Comparison of ENCODE assay signal across 30 mouse cellular contexts in genomic region chr14:83752477-83752876, GRCm38 (mm10).
"Had no signal": no experiment of that assay in that cellular context is flagged by ENCODE, and none has a peak within 500 bp of the region (broad histone marks: within the 10 kb centered on the region; RNA-seq: fewer than 3 reads in every experiment).

No protein-coding gene starts in this region.

- H3K9ac ChIP-seq: limb, embryonic 12.5 days; limb, embryonic 13.5 days; limb, embryonic 15.5 days; liver, embryonic 12.5 days; liver, embryonic 13.5 days; liver, embryonic 14.5 days; liver, embryonic 15.5 days; liver, postnatal 0 days; lung, embryonic 14.5 days; lung, embryonic 15.5 days; midbrain, embryonic 12.5 days; midbrain, embryonic 13.5 days; midbrain, embryonic 15.5 days; neural tube, embryonic 12.5 days had no signal

- H3K4me1 ChIP-seq: limb, embryonic 10.5 days; limb, embryonic 12.5 days; limb, embryonic 13.5 days; limb, embryonic 15.5 days; liver, embryonic 12.5 days; liver, embryonic 13.5 days; liver, embryonic 15.5 days; lung, embryonic 15.5 days; midbrain, embryonic 10.5 days; midbrain, embryonic 12.5 days; midbrain, embryonic 13.5 days; midbrain, embryonic 15.5 days; neural tube, embryonic 12.5 days had no signal

- H3K9me3 ChIP-seq: limb, embryonic 10.5 days; limb, embryonic 12.5 days; limb, embryonic 13.5 days; limb, embryonic 15.5 days; liver, embryonic 12.5 days; liver, embryonic 13.5 days; liver, embryonic 15.5 days; lung, embryonic 15.5 days; megakaryocyte, embryonic 14.5 days; midbrain, embryonic 10.5 days; midbrain, embryonic 12.5 days; midbrain, embryonic 13.5 days; midbrain, embryonic 15.5 days; neural tube, embryonic 12.5 days had no signal

- H3K4me3 ChIP-seq: limb, embryonic 10.5 days; limb, embryonic 12.5 days; limb, embryonic 13.5 days; limb, embryonic 15.5 days; liver, embryonic 12.5 days; liver, embryonic 13.5 days; liver, embryonic 15.5 days; lung, embryonic 15.5 days; megakaryocyte, embryonic 14.5 days; midbrain, embryonic 10.5 days; midbrain, embryonic 12.5 days; midbrain, embryonic 13.5 days; midbrain, embryonic 15.5 days; myocyte; neural tube, embryonic 12.5 days had no signal

- ATAC-seq: liver, embryonic 12.5 days; liver, postnatal 0 days; lung, postnatal 0 days; midbrain, embryonic 13.5 days; midbrain, embryonic 15.5 days; midbrain, embryonic 16.5 days had no signal

- DNase-seq: left cerebral cortex, postnatal 4 days; liver; liver, embryonic 13.5 days; liver, postnatal 0 days; lung, adult 18-20 months; lung, adult 2 months; lung, postnatal 10 days; lung, postnatal 14 days; lung, postnatal 36 days; lung, postnatal 4 days; midbrain, embryonic 14.5 days had no signal

- H3K36me3 ChIP-seq: limb, embryonic 10.5 days; limb, embryonic 12.5 days; limb, embryonic 13.5 days; limb, embryonic 15.5 days; liver, embryonic 12.5 days; liver, embryonic 13.5 days; liver, embryonic 15.5 days; lung, embryonic 15.5 days; midbrain, embryonic 10.5 days; midbrain, embryonic 12.5 days; midbrain, embryonic 13.5 days; midbrain, embryonic 15.5 days; neural tube, embryonic 12.5 days had no signal

- H3K27me3 ChIP-seq: limb, embryonic 12.5 days; limb, embryonic 13.5 days; limb, embryonic 15.5 days; liver, embryonic 12.5 days; liver, embryonic 13.5 days; liver, embryonic 15.5 days; lung, embryonic 15.5 days; megakaryocyte, embryonic 14.5 days; midbrain, embryonic 12.5 days; midbrain, embryonic 13.5 days; midbrain, embryonic 15.5 days; neural tube, embryonic 12.5 days had no signal

- H3K27ac ChIP-seq: limb, embryonic 10.5 days; limb, embryonic 12.5 days; limb, embryonic 13.5 days; limb, embryonic 15.5 days; liver, embryonic 12.5 days; liver, embryonic 13.5 days; liver, embryonic 14.5 days; liver, embryonic 15.5 days; lung, embryonic 15.5 days; macrophage; midbrain, embryonic 10.5 days; midbrain, embryonic 12.5 days; midbrain, embryonic 13.5 days; midbrain, embryonic 15.5 days; neural tube, embryonic 12.5 days had no signal
